Mouse (Mus musculus): Measurements from ENCODE around the gene Fmod.

Gene Fmod

DNA sequence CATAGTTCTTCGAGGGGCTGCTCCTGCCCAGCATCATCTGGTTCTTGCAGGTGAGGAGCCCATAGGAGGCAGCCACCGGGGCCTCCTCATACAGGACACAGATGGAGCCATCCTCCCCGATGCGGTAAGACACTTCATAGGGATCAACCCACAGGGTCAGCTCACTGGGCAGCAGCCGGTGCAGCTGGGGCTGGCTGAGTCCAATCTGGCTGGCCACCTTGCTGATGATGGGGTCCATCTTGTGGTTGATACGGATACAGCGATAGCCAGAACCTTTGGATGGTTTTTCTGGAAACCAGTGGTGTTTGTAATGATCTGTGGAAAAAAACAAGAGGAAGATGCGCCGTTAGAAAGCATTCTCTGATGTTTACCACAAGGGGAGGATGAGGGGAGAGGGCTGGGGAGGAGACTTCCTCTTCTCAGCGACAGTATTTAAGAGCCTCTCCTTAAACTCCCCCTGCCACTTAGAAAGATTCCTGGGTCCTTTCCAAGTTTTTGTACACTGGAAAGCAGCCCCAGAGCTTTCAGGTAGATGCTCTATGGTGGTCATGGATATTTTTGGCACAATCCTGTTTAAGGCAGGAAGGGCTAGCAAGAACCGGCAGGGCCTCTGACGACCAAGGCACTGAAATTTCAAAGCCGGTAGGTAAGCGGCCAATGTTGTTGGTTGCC lies 40.5 kb downstream of the Fmod start:
- no peak for DNase-seq (ENCODE audit: low spot score)

DNA sequence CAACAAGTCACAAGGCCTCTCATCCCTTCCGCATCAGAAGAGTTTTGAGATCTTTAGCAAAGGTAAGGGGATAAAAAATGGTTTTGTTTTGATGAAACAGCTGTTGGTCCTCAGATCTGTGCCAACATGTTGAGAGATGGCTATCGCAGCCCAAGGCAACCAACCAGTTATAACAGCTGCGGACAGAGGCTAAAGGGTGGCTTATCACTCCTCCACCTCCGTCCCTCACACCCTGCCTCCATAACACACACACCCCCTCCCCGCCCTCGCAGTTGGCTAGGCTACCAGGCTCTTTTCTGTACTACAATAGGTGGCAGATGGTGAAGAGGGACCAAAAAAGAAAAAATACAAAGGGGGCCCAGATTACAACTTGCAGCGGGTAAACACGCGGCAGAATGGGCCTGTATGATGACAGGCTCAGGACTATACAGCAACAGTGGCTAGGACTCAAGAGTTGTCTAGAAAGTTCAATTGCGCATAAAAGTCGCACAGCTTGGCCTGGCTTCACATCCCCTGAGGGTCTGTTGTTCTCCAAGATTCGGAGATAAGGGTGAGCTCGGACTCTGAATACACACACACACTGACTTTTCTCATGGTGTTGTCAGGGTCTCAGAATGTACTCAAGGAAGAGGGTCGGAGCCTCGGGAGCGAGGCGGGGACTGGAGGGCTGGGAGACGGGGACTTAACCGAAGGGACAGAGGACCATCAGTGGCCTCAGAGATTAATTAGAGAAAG lies 41.2 kb downstream of the Fmod start:
- DNase-seq (ENCODE audit: low spot score), result no peak

DNA sequence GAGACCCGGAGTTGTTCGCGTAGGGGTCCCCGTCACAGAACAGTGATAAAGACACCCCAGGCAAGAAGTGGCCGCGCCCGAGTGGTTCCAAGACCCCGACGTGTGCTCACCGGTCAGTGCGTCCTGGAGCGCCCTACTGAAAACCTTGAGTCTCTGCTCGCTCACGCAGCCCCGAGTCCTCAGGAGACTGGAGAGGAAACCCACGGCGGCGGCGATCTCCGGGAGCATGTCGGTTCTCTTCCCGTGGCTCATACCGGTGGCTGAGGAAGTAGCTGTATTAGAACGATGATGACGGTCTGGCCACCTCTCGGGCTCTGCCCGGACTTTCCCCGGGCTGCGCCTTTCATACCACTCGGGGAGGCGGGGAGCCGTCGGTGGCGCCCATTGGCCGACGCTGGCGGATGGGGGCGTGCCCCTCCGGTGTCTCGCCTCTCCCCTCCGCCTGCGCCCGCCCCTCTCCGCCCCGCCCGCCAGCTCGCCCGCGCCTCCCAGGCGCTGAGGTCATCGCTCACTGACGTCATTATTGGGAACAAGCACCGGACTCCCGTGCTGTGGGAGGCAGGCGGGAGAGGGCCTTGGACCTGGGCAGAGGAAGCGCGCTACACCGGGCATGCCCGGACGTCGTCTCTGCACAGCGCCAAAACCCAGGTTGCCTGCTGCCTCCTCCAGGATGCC lies 41.9 kb downstream of the Fmod start, which contains the start of gene Btg2:
TSS of gene Btg2 (minus strand) at position 319 of the 675 bp plus-strand sequence.
- DNase-seq (ENCODE audit: low spot score), result peak; percentile 96

DNA sequence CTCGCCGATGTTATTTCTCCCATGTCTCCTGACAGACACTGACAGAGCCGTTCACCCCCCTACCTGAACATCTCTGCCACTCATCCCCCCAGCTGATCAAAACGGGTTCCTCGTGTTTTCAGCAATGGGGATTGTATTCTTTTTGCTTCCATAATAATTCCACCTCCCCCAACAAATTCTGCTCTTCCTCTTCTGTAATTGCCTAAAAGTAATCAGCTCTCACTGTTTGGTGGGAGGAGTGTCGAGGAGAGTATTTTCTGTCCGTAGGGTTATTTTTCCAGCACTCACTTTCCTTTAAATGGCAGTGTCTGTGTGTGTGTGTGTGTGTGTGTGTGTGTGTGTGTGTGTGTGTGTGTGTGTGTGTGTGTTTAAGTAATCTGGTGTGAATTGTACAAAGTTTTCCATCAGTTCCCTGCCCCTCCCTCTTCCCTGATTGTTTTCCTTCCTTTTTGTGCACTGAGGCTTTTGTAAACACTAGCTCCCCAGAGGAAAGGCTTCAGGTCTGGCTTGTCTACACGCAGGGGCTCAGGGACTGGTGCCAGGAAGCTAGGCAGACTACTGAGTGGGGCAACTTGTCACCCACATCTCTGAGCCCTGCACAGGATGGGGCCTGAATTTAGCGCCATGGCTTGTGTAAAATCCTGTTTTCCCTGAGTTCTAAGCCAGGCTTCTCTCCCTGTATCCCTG lies 42.6 kb downstream of the Fmod start:
- DNase-seq (ENCODE audit: low spot score), result no peak

DNA sequence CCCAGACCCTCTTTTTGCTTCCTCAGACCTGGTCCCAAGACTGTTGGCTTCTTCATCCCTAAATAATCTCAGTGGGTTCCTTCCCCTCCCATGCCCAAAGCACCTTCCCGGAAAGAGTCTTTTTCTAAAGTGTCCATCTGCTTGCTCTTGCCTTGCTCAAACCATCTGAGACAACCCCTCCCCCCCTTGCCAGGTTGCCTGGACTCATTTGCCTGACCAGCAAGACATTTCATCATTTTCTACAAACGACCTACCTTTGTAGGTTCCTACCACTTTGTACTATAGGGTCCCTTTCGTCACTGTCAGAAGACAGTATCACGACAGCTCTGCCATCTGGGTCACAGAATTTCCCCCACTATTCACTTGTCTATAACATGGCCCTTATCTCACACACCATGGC lies 43.4 kb downstream of the Fmod start:
- DNase-seq (ENCODE audit: low spot score), result no peak

DNA sequence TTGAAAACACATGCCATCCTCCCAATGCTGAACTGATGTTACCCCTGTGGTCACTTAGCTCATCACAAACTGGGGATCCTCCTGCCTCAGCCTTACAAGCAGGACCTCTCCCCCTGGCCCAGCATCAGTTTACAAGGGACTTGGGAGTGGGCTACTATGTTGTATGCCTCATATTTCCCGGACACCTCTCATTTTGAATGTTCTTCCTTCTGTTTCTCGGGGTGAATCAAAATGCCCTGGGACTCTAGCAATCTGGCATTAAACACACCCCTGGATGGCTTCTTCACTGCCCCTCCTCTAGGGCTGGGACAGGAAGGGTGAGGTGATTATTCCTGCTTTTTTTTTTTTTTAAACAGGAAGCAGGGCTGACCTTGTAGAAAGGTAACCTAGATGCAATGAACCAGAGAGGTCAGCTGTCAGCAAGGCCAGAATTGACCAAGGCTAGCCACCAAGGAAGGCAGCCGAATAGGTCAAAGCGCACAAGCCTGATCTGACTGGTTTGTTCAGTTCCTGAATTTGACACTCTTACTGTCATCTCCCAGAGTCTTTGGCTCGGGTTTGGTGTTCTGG lies 43.9 kb downstream of the Fmod start:
- no peak for DNase-seq (ENCODE audit: low spot score)

DNA sequence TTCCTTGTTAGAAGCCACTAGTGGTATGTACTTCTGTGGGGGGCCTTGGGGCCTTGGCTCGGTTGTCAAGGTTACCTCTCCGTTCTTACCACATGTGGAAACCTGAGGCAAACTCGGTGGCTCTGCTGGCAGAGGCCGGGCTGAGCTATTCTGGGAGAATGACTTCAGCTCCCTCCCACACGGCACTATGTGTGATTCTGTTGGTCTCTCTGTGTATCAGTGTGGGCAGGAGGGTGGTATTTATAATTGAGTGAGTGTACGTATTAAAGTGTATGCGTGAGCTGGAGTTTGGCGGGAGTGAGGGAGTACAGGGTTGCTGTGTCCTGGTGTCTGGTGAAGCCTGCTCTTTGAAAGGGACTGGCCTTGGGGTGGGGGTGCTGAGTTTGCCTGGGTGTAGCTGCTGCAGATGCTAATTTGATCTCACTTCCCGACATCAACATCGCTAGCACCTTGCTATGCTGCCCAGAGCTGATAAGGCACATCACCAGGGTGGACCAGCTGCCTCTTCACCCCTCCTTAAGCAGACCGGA lies 46.0 kb downstream of the Fmod start:
- DNase-seq (ENCODE audit: low spot score), result peak; percentile 58

DNA sequence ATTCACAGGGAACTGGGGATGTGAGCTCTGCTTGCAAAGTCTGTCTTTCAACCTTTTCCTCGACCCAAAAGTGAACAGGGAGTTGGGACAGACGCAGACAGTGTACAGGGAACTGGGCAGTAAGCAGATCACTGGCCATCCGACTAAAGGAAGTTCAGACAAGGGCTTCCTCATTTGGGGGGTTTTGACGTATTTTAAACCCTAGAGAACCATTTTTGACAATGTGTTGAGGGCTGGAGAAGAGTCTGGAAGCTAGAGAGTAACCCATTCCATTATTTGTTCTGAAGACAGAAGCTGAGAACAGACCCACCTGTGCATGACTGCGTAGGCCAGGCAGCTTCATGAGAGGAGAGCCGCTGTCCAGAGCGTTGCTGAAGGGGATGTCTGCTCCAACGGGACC lies 46.6 kb downstream of the Fmod start:
- no peak for DNase-seq (ENCODE audit: low spot score)

DNA sequence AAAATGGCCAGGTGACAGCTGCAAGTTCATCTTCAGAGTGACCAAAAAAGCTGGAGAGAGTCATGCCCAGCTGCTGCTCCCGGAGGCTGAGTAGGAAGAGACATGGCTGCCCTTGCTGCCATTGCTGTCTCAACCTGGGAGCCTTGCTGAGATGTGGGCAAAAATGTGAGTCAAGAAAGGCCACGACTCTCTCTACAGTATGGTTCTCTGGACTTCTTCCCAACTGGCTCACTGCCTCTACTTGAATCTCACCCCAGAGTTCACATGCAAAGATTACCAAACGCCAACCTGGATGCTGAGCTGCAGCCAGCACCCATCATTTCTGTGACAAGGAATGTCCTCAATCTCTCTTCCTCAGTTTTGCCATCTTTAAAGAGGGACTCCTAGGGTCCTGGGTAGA lies 47.1 kb downstream of the Fmod start:
- DNase-seq (ENCODE audit: low spot score), result no peak

DNA sequence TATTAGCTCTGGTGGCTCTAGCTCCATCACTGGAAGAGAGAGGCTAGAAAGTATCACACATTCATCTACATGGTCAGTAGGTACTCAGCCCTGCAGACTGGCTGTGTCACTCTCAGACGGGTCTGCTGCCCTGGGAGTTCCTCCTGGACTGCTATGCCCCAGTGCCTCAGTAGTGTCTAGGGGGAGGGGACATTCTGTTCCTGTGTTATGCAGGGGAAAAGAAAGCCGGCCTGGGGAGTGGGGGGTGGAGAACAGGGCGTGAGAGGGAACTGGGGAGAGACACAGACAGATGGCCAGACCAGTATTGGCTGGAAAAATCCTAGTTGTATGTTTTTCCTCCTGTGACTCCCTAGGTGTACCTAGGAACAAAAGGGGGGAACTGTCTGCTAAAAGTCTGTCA lies 49.0 kb downstream of the Fmod start:
- no peak for DNase-seq (ENCODE audit: low spot score)

DNA sequence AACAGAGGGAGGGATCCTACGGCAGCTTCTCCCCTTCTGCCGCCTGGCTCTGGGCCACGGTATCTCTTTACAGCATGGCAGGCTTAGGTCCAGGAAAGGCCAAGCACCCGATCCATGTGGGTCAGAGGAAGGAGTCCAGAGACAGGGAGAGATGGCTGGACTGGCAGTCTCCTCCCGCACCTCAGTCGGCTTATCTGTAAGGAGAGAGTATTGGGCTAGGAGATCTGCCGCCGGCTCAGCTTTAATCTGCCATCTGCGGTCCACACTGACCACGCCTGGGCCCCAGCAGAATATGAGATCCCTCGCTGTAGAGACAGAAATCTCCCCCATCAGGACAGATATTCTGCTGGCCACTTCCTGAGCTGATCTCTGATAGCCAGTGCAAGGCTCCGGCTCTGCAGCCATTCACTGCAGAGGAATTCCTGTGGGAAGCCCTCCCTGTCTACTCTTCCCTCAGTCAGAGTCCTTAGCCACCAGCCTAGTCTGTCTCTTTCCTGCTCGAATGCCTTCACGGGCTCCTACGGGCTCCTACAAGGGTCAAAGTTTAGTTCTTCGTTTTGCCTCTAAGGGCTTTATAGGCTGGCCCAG lies 49.9 kb downstream of the Fmod start:
- DNase-seq (ENCODE audit: low spot score), result no peak

DNA sequence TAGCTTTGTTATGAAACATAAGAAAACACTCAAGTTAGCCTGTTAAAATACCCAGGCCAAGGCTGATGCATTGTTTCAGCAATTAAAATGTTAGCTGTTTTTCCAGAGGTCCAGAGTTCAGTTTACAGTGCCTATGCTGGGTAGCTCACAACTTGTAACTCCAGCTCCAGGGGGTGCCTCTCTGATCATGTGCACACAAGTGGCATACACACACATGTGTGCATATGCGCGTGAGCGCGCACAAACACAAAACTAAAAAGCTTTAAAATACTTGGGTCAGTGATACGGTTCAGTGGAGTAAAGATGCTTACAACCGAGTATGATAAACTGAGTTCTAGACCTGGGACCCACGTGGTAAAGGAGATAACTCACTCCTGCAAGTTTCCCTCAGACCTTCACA lies 52.0 kb downstream of the Fmod start:
- DNase-seq (ENCODE audit: low spot score), result no peak

DNA sequence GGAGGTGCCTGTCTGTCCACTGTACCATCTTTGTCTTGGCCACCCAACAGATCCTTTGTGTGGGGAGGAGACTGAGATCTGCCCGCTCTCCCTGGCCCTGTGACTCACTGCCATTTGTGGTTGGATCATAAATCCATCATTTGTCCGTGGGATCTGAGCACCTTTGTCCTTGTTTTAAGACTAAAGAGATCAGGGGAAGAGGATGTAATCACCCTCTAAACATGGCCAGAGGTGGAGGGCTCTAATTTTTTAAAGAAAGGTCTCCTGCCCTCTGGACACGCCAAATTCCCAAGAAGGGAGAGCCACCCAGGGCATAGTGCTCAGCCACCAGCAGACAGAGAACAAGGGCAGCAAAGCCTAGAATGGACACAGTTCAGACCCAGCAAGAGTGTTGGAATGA lies 54.8 kb downstream of the Fmod start:
- DNase-seq (ENCODE audit: low spot score), result no peak

DNA sequence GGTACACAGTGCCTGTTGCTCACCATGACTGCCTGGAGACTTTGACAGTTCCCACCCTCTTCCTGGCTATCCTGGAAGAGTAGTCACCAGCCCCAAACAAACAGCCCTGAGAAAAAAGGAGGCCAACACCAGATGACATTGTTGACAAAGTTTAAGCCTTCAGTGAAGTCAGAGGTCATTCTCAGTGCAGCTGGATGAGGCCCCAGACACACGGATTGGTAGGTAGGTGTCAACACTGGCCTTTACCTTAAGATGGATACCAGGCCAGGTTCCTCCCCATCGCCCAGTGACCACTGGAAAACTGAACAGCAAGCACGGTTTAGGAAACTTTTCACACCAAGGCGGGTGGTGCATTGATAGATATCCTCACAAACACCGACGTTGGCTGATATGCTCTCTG lies 55.3 kb downstream of the Fmod start:
- no peak for DNase-seq (ENCODE audit: low spot score)

DNA sequence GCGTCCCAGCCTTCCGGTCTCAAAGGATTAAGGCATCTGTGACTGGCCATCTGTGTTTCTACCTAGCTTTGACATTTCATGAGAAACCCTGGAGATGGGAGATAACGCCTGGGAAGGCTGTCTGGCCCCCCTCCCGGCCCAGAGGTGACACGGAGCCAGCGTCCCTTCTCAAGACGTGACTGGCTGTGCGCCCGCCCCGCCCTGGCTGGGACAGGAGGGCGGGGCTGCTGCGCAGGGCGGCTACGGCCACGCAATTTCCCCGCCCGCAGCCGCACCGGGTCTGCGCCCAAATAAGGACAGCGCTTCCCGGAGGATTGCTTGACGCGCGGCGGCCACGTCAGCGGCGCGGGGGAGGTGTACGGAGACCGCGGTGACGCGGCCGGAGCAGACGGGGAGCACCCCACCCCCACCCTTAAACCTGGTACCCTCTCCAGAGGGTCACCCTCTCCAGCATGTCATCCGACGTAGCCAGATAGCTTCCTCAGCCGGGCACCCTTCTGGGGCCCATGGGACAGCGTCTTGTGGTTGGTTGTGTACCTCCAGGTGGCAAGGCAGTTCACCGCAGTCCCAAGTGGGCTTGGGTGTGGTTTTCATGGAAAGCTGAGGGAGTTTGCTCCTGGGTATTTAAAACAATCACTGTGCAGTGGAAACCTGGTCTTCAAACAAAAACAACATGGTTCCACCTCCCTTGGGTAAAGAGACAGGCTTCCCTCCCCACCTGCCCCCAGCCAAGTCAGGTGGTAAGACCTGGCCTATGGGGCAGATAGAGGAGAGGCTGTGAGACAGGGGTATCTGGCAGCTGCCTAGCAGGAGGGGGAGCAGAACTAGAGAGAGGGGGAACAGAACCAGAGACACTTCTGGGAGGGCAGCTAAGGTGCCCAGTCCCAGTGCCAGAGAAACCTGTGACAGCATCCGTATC lies 56.1 kb downstream of the Fmod start:
- DNase-seq (ENCODE audit: low spot score), result peak; percentile 90

DNA sequence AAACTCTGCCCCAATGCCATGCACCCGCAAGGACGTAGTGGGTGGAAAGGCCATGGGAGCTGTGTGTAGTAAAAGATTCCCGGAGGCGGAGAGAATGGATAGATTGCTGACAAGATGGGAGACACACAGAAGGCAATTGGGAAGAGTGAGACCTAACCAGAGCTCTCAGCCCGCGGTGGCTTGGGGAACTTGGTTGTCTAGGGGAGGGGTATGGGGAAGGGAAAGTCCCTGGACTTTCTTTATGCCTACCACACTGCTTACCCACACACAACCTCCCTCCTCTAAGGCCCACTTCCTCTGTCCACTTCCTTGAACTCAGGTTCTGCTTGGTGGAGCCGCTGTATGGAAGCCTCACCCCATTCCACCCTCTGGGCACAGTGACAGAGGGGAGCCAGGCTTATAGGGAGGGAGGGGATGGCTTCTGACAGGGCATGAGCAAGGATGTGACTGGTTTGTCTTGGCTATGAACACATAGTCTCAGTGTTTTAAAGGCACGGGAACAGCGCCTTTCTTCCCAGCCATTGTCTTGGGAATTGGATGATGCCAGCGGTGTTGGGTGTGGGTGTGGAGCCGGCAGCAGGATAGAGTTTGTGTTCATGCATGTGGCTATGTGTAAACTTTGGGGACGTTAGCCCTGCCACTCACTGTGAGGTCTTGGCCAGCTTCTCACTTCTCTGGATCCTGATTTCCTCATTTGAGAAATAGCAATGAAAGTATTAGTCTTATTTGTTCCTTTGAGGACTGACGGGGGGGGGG lies 56.9 kb downstream of the Fmod start:
- DNase-seq (ENCODE audit: low spot score), result no peak

DNA sequence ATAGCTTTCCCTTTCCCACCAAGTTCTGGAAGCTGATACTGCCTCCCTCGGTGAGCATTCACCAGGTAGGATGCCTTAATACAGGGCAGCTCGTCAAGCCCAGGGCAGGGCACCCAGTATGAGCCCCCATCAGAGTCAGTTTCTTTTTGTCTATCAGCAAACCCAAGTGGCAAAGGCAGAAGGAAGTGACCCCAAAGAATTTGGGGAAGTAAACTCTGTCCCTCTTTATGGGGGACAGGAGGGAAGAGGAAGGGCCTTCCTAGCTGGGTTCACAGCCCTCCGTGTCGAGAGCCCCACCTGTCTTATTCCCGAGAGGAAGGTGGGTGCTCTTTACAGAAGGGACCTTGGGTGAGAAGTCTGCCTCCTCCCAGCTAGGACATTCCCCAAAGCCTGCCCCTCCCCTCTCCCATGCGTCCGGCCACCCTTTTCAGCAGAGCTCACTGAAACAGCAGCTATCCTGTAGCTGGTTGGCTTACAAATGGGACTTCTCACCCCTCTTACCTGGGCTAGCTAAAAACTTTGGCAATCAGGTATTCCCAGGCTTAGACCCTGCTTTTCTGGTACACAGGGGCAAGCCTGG lies 58.1 kb downstream of the Fmod start:
- DNase-seq (ENCODE audit: low spot score), result no peak

DNA sequence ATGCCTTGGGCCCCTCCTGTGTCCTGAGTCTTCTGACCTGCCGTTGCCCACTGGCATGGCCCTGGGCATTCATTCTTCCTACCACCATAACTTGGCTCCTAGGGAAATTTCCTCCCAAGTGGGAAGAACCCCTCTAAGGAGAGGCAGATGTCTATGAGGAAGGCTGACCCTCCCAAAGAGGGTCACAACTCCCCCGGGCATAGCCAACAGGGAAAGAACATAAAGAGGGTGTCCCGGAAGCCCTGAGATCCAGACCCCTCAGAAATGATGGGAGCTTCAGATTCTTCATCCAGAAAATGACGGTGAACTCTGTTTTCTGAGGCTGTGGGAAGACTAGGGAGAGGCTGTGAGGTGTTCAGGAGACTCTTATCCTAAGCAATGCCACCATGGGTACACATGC lies 58.7 kb downstream of the Fmod start:
- no peak for DNase-seq (ENCODE audit: low spot score)

DNA sequence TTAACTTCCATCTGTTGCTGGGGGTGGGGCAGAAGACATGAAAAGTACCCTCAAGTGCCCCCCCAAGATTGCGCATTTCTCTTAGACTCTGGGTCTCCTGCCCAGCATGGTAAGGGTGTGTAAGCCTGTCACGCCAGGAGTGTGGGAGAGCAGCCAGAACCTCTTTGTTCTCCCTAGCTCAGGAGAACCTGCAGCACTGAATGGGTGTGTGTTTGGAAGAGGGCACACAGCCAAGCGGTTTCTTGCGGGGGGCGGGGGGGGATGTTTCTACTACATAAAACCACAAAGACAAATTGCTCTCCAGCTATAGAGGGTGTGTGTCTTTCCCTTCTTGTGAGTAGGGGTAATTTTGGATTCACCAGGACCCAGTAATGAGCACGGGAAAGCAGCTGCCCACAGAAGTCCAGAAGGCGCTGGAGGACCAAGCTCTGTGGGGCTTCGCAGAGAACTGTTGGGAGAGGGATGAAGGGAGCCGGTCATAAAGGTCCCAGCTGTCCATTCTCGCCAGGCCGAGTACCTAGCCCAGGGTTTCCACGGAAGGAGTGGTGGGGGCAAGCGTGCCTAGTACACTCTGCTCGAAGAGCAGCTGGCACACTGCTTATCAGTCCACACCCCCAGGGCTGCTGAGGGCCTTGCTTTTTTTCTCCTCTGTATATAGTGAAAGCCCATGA lies 59.3 kb downstream of the Fmod start:
- no peak for DNase-seq (ENCODE audit: low spot score)

Data from ovary, adult 18-20 months (tissue).